Mouse (Mus musculus) liver, embryonic 15.5 days (tissue): ENCODE data around the gene Gng7. TPM values are rescaled to one million over a fixed set of nuclear protein-coding genes. Genes with fewer than 3 reads are reported as not detected.

Source experiments
- ATAC-seq: fragments of 200-750 bp; cut with Nextera tagmentation; 2 replicates; pipeline ENCODE4 v1.8.0; 2017; ENCODE audit warnings: moderate number of reproducible peaks, mild to moderate bottlenecking, moderate library complexity; ENCODE audit not compliant: insufficient read depth
- H3K27ac ChIP-seq: fragments of 300-500 bp; sonication (generic); replicated peaks from 2 replicates; pipeline ENCODE4 v1.5.1; 2015; ENCODE audit warnings: mild to moderate bottlenecking, inconsistent platforms
- H3K27me3 ChIP-seq: fragments of 300-500 bp; sonication (generic); 2 replicates; pipeline ENCODE4 v1.6.1; 2015; ENCODE audit warnings: mild to moderate bottlenecking, inconsistent platforms
- H3K36me3 ChIP-seq: fragments of 300-500 bp; sonication (generic); replicated peaks from 2 replicates; pipeline ENCODE4 v1.6.1; 2015; ENCODE audit warnings: moderate library complexity, mild to moderate bottlenecking, inconsistent platforms
- H3K4me1 ChIP-seq: fragments of 300-500 bp; sonication (generic); replicated peaks from 2 replicates; pipeline ENCODE4 v1.6.1; 2015; ENCODE audit warnings: inconsistent platforms
- H3K4me2 ChIP-seq: fragments of 300-500 bp; sonication (generic); 2 replicates; pipeline ENCODE4 v1.6.1; 2015; ENCODE audit warnings: moderate library complexity, mild to moderate bottlenecking, inconsistent platforms
- H3K4me3 ChIP-seq: fragments of 300-500 bp; sonication (generic); replicated peaks from 2 replicates; pipeline ENCODE4 v1.5.1; 2015; ENCODE audit warnings: mild to moderate bottlenecking, inconsistent platforms
- H3K9ac ChIP-seq: fragments of 300-500 bp; sonication (generic); 2 replicates; pipeline ENCODE4 v1.6.1; 2015; ENCODE audit warnings: moderate library complexity, mild to moderate bottlenecking, inconsistent platforms
- H3K9me3 ChIP-seq: fragments of 300-500 bp; sonication (generic); replicated peaks from 2 replicates; pipeline ENCODE4 v1.6.1; 2016; ENCODE audit warnings: inconsistent platforms
- WGBS: fragments of 180-500 bp; shearing (Covaris S2); methylation state at CpG from one replicate; pipeline ENCODE4 v1.1.7; 2015; ENCODE audit warnings: mixed read lengths; ENCODE audit not compliant: insufficient replicate concordance; 5-methylcytosine and 5-hydroxymethylcytosine counted together
- polyA plus RNA-seq: library from polyadenylated mRNA; unstranded; fragments of >200 nt; fragmentation: Nextera tagmentation; extraction: Ambion mirVana; gene quantifications from 2 replicates; pipeline ENCODE4 v1.2.1, GENCODE M21; 2015

The Gng7 gene
- polyA plus RNA-seq, 1 experiment from 2014 or later, result 0.41 TPM

DNA sequence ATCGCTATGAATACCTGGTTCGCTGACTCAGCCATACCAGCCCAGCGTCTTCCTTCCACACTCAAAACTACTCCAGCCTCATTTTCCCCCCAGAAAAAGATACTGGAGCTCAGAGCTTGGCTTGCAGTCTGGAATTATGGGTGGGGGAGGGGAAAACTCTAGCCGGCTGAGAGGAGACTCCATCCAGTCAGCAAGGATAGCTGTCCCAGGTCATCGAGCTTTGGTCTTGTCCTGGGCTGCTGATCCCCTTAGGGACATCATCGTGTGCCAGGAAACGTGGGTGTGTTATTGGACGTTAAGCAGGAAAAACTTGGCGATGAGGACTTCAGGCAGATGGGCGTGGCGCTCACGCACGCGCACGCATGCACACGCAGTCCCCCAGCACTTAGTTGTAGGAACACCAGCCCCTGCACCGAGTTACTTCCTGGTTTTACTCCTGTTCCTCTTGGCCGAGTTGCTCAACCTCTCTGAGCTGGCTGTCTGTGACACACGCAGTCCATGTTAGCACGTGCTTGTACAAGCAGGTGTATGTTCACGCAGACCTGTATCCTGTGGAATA is 81.2 kb downstream of the Gng7 start:
- Histone ChIP-seq H3K9me3 (no peaks in the 10 kb centered on the region), H3K27me3 (peaks cover 99% of the 10 kb centered on the region), H3K9ac (no peak overlapping the region), H3K4me1 (peaks cover 92% of the 10 kb centered on the region), H3K36me3 (no peaks in the 10 kb centered on the region), H3K4me3 (peak overlapping the region; percentile 46), H3K27ac (no peak overlapping the region), H3K4me2 (peak overlapping the region; percentile 93)
- WGBS, result 3% methylated on average over 21 of the region's 21 CpGs
- no peak for ATAC-seq

DNA sequence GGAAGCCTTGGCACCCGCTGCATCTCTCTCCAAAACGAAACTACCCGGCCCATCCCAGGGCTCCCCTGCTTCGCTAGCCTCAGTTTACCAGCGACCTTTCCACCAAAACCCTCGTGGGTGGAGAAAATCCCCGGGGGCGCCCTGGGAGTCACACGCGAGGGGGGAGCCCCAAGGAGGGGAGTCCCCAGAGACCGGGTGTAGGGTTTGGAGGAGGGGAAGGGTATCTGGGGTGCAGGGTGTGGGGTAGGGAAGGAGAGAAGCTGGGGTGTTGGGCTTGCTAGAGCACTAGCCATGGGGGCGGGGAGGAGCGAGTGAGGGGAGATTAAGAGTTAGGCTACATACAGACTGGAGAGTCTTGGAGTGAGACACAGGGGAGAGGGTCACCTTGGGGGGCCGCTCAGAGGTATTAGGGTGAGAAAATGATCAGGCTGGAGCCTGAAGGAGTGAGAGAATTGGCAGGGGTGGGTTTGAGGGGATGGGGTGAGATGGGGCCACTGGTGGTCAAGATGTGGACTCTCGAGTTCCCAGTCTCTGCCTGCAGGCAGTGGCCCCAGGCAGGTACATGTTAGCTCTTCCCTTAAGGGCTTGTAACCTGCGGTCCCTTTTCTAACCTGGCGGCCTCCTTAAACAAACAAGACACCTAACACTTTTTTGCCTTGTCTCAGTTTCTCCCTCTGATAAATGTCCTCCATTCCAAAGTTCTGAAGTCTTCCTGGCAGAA is 81.9 kb downstream of the Gng7 start:
- Histone ChIP-seq H3K27me3 (peaks cover 95% of the 10 kb centered on the region), H3K4me3 (peak overlapping the region; percentile 46), H3K9me3 (no peaks in the 10 kb centered on the region), H3K27ac (no peak overlapping the region), H3K36me3 (no peaks in the 10 kb centered on the region), H3K4me1 (peaks cover 88% of the 10 kb centered on the region), H3K9ac (peak overlapping the region; percentile 35; the same call in 1 of the 2 replicates), H3K4me2 (peak overlapping the region; percentile 93)
- ATAC-seq, result no peak
- WGBS, result 2% methylated on average over 17 of the region's 17 CpGs

DNA sequence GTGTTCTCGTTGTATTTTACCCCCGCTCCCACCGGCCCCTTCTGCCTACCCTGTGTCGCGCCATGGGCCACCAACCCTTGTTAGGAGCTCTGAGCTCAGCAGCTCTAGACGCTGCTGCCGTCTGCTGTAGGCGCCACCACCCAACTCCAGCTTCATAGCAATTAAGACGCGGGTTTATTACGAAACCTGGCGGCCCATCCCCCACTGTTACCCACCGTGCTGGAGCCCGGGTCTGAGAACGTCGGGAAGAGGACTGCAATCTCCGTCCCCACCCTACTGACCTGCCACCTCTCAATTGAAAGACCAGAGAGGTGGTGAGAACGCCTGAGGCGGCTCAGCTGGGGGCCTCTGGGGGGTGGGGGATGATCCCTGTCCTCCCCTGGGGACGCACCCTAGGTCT is 82.5 kb downstream of the Gng7 start:
- ATAC-seq, result no peak
- Histone ChIP-seq H3K4me1 (peaks cover 82% of the 10 kb centered on the region), H3K9me3 (no peaks in the 10 kb centered on the region), H3K27me3 (peaks cover 89% of the 10 kb centered on the region), H3K9ac (peak overlapping the region; percentile 35; the same call in 1 of the 2 replicates), H3K27ac (no peak overlapping the region), H3K4me3 (peak overlapping the region; percentile 46), H3K36me3 (no peaks in the 10 kb centered on the region), H3K4me2 (peak overlapping the region; percentile 93)
- WGBS, result 1% methylated on average over 20 of the region's 20 CpGs

DNA sequence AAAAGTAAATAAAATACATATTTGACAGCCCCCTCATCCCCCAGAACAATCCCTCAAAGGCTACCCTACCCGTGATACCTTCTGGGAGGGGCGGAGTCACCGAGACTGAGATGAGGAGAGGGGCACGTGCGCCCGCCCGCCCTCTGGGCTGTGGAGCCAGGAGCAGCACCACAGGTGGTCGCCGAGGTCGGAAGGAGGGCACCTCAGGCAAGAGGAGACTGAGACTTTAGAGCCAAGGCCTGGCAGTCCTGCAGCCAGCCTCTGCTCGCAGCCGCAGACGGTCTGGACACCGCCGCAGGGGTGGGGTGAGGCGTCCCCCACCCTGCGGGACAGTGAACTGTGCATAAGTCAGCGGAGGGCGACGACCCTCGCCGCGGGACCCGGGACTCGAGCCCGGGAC is 83.0 kb downstream of the Gng7 start:
- 5% methylated on average over 26 of the region's 26 CpGs for WGBS
- Histone ChIP-seq H3K9ac (no peak overlapping the region), H3K27ac (no peak overlapping the region), H3K4me2 (peak overlapping the region; percentile 93), H3K27me3 (peaks cover 84% of the 10 kb centered on the region), H3K9me3 (no peaks in the 10 kb centered on the region), H3K36me3 (no peaks in the 10 kb centered on the region), H3K4me1 (peaks cover 76% of the 10 kb centered on the region), H3K4me3 (peak overlapping the region; percentile 46)
- no peak for ATAC-seq

DNA sequence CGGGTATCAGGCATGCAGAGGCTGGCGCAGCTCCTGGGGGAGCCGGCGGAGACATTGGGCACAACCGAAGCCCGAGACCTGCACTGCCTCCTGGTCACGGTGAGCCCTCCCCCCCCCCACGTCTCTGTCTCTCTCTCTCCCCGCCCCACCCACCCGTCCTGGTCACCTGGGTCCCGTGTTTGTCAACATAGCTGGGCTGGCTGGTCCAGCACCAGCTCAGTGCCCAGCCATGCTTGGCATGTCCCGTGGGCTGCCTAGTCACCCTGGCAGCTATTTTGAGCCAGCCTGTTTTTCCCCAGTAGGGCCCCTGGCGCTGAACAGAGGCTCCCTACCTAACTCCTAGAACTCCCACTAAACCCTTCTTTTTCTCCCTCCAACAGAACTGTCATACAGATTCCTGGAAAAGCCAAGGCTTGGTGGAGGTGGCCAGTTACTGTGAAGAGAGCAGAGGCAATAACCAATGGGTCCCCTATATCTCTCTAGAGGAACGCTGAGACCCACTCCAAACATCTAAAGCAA is 83.5 kb downstream of the Gng7 start:
- Histone ChIP-seq H3K9me3 (no peaks in the 10 kb centered on the region), H3K4me3 (peak overlapping the region; percentile 59), H3K27ac (no peak overlapping the region), H3K27me3 (peaks cover 80% of the 10 kb centered on the region), H3K4me1 (peaks cover 72% of the 10 kb centered on the region), H3K9ac (no peak overlapping the region), H3K36me3 (no peaks in the 10 kb centered on the region), H3K4me2 (peak overlapping the region; percentile 93)
- ATAC-seq, result no peak
- 9% methylated on average over 12 of the region's 14 CpGs for WGBS

DNA sequence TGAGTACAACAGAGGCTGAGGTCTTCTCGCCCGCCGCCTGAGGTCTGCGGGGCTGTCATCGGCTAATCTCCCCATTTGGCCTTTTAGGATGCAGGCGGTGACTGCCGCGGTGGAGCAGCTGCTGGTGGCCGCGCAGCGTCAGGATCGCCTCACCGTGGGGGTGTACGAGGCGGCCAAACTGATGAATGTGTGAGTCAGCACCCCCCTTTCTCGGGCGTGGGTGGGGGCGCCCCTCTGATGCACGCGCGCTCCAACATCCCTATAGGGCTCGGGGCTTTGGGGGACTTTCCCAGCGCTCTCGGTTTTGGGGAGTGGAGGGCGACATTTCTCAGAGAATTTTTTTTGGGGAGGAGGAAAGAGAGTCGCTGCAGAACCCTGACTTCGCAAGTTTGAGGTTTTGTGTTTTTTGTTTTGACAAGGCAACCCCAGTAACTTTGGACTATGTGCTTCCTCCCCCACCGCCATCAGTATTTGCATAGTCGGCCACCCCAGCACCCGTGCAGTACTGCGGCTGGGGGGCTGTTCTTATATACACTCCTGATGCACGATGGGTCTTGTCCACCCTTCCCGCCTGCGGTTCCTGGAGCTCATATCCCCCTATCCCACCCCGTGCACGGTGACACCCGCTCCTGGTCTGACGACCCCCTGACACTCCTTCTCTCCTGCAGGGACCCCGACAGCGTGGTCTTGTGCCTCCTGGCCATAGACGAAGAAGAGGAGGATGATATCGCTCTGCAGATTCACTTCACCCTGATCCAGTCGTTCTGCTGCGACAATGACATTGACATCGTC is 84.2 kb downstream of the Gng7 start:
- Histone ChIP-seq H3K9ac (peak overlapping the region; percentile 50), H3K4me2 (peak overlapping the region; percentile 93), H3K27ac (0 out of 2 replicates have a peak overlapping the region, but pooled peaks have one; percentile 4), H3K36me3 (no peaks in the 10 kb centered on the region), H3K4me3 (peak overlapping the region; percentile 59), H3K4me1 (peaks cover 65% of the 10 kb centered on the region), H3K27me3 (peaks cover 73% of the 10 kb centered on the region), H3K9me3 (no peaks in the 10 kb centered on the region)
- WGBS, result under 1% methylated on average over 45 of the region's 45 CpGs
- ATAC-seq, result no peak

DNA sequence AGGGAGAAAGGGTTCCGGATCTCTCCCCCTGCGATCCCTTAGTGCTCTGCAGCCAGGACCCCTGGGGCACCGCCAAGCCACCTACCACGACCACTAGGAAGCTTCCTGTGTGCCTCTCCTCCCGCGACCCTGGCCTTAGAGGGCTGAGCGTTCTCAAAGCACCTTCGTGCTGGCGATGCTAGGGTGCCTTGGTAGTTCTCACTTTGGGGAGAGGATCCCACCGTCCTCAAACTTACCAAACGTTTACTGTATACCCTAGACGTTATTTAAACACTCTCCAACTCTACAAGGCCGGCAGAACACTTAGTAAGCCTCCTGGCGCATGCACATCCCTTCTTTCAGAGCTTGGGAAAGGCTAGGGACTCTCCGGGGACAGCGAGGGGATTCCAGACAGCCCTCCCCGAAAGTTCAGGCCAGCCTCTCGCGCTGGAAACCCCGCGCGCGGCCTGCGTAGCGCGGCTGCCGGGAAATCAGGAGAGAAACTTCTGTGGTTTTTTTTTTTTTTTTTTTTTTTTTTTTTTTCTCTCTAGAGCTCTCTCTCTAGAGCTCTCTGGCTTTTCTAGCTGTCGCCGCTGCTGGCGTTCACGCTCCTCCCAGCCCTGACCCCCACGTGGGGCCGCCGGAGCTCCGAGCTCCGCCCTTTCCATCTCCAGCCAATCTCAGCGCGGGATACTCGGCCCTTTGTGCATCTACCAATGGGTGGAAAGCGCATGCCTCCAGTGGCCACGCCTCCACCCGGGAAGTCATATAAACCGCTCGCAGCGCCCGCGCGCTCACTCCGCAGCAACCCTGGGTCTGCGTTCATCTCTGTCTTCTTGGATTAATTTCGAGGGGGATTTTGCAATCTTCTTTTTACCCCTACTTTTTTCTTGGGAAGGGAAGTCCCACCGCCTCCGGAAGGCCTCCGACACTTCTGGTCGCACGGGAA is 85.2 kb downstream of the Gng7 start, which contains the start of gene Gadd45b:
TSS of gene Gadd45b (plus strand) at position 775 of the 928 bp plus-strand sequence.
- H3K4me1 ChIP-seq, result peaks cover 58% of the 10 kb centered on the region
- H3K27me3 ChIP-seq, result peaks cover 63% of the 10 kb centered on the region
- peak within 1 kb of the TSS; percentile 93 for H3K4me2 ChIP-seq
- under 1% methylated on average over 56 of the region's 56 CpGs for WGBS
- peak; percentile 77 for ATAC-seq
- no peaks in the 10 kb centered on the region for H3K36me3 ChIP-seq
- peak within 1 kb of the TSS; percentile 53 for H3K27ac ChIP-seq
- H3K9me3 ChIP-seq, result no peaks in the 10 kb centered on the region
- peak within 1 kb of the TSS; percentile 54 for H3K9ac ChIP-seq
- H3K4me3 ChIP-seq, result peak within 1 kb of the TSS; percentile 60

DNA sequence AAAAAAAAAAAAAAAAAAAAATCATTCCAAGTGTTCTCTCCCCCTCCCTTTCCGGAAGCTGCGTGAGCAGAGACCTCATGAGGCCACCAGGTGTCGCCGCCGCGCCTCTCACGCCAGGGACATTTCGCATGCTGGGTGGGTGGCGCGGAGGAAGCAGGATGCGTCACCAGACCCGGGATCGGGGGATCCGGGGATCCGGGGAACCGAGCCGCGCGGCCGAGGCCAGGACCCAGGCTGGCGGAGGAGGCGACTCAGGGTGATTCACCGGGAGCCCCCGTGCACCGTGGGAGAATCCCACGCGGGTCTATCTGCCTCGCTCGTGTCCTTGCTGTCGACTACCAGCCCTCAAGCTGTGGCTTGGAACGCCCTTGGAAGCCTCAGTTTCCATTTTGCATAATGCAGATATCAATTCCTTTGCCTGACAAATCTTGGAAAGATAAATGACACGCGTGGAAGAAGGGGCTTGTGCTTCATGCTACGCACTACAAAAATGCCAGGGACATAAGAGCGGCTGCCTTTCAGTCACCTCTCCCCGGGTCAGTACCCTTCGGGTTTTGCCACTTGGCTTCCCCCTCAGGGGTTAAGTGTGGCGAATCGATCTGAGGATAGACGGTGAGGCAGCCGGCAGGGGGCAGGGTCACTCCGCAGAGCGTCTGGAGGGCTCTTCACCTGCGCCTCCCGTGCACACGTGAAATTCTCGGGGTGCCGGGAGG is 86.0 kb downstream of the Gng7 start:
- H3K27ac ChIP-seq, result peak overlapping the region; percentile 53; the same call in 1 of the 2 replicates
- H3K27me3 ChIP-seq, result peaks cover 55% of the 10 kb centered on the region
- peaks cover 51% of the 10 kb centered on the region for H3K4me1 ChIP-seq
- peak; percentile 23; the same call in 1 of the 2 replicates for ATAC-seq
- no peaks in the 10 kb centered on the region for H3K9me3 ChIP-seq
- H3K36me3 ChIP-seq, result no peaks in the 10 kb centered on the region
- H3K9ac ChIP-seq, result peak overlapping the region; percentile 54
- under 1% methylated on average over 48 of the region's 48 CpGs for WGBS
- peak overlapping the region; percentile 93 for H3K4me2 ChIP-seq
- peak overlapping the region; percentile 60 for H3K4me3 ChIP-seq

DNA sequence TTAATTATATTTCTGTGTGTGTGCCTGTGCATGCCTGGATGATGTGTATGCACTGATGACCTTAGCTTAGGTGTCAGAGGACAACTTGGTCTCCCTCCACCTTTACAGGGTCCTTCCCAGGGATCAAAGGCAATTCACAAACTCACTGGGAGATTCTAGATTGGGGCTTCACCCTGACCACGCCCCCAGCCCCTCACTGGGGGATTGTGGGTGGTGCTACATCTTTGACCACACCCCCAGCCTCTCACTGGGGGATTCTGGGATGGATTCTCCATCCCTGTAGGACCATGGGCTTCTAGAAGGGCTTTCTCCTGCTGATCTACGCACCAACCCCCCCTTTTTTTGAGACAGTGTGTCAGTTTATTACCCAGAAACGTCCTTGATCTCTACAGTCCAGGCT is 89.3 kb downstream of the Gng7 start:
- peaks cover 30% of the 10 kb centered on the region for H3K4me1 ChIP-seq
- no peak overlapping the region for H3K9ac ChIP-seq
- ATAC-seq, result no peak
- no peak overlapping the region for H3K4me3 ChIP-seq
- H3K27ac ChIP-seq, result no peak overlapping the region
- WGBS, result 38% methylated on average over 3 of the region's 3 CpGs
- H3K27me3 ChIP-seq, result peaks cover 43% of the 10 kb centered on the region
- H3K4me2 ChIP-seq, result no peak overlapping the region
- no peaks in the 10 kb centered on the region for H3K36me3 ChIP-seq
- H3K9me3 ChIP-seq, result no peaks in the 10 kb centered on the region
